Mouse (Mus musculus) limb, embryonic 14.5 days (tissue): ENCODE measurements at regions not wholly inside any gene's neighbourhood (a gene's known extent, or its start where the extent isn't known, plus 50 kb on each side); places are given as distances from the start of the nearest gene placed in this dataset.

Experiments used
- ATAC-seq: fragments of 200-750 bp; cut with Nextera tagmentation; 2 replicates; pipeline ENCODE4 v1.8.0; 2017; ENCODE audit warnings: low read depth, moderate number of reproducible peaks, moderate TSS enrichment; ENCODE audit not compliant: low FRiP score
- DNase-seq: peaks from one replicate; pipeline ENCODE4 v3.0.0-alpha.2; 2015; ENCODE audit warnings: low spot score
- H3K27ac ChIP-seq: fragments of 300-500 bp; sonication (generic); replicated peaks from 2 replicates; pipeline ENCODE4 v1.5.1; 2014; ENCODE audit warnings: low read depth, mild to moderate bottlenecking, low read length, moderate library complexity, mixed read lengths
- H3K27me3 ChIP-seq: fragments of 300-500 bp; sonication (generic); 2 replicates; pipeline ENCODE4 v1.6.1; 2014; ENCODE audit warnings: low read length, mixed read lengths; ENCODE audit not compliant: control insufficient read depth, insufficient read depth
- H3K36me3 ChIP-seq: fragments of 300-500 bp; sonication (generic); 2 replicates; pipeline ENCODE4 v1.6.1; 2014; ENCODE audit warnings: mild to moderate bottlenecking, low read length, moderate library complexity, mixed read lengths; ENCODE audit not compliant: control insufficient read depth, insufficient read depth
- H3K4me1 ChIP-seq: fragments of 300-500 bp; sonication (generic); 2 replicates; pipeline ENCODE4 v1.6.1; 2014; ENCODE audit warnings: antibody characterized with exemption, low read length, mixed read lengths; ENCODE audit not compliant: control insufficient read depth, insufficient read depth
- H3K4me2 ChIP-seq: fragments of 300-500 bp; sonication (generic); replicated peaks from 2 replicates; pipeline ENCODE4 v1.6.1; 2014; ENCODE audit warnings: low read depth, mild to moderate bottlenecking, low read length, moderate library complexity; ENCODE audit not compliant: severe bottlenecking
- H3K4me3 ChIP-seq: fragments of 300-500 bp; sonication (generic); replicated peaks from 2 replicates; pipeline ENCODE4 v1.5.1; 2014; ENCODE audit warnings: low read length
- H3K9ac ChIP-seq: fragments of 300-500 bp; sonication (generic); 2 replicates; pipeline ENCODE4 v1.6.1; 2014; ENCODE audit warnings: mild to moderate bottlenecking, low read depth, low read length, moderate library complexity; ENCODE audit not compliant: severe bottlenecking
- H3K9me3 ChIP-seq: fragments of 300-500 bp; sonication (generic); 2 replicates; pipeline ENCODE4 v1.6.1; 2016; ENCODE audit warnings: low read length; ENCODE audit not compliant: control insufficient read depth
- POLR2A ChIP-seq: fragments of 200-500 bp; IDR thresholded peaks from 2 replicates; pipeline ENCODE4 v1.8.0; 2012; ENCODE audit warnings: inconsistent platforms, mild to moderate bottlenecking, moderate library complexity, borderline replicate concordance; ENCODE audit not compliant: insufficient read depth, insufficient read length; ENCODE audit errors: extremely low read depth
- WGBS: fragments of 180-500 bp; shearing (Covaris S2); extraction: QIAGEN DNeasy Blood & Tissue Kit; methylation state at CpG from one replicate; pipeline ENCODE4 v1.1.7; 2014; 5-methylcytosine and 5-hydroxymethylcytosine counted together

DNA sequence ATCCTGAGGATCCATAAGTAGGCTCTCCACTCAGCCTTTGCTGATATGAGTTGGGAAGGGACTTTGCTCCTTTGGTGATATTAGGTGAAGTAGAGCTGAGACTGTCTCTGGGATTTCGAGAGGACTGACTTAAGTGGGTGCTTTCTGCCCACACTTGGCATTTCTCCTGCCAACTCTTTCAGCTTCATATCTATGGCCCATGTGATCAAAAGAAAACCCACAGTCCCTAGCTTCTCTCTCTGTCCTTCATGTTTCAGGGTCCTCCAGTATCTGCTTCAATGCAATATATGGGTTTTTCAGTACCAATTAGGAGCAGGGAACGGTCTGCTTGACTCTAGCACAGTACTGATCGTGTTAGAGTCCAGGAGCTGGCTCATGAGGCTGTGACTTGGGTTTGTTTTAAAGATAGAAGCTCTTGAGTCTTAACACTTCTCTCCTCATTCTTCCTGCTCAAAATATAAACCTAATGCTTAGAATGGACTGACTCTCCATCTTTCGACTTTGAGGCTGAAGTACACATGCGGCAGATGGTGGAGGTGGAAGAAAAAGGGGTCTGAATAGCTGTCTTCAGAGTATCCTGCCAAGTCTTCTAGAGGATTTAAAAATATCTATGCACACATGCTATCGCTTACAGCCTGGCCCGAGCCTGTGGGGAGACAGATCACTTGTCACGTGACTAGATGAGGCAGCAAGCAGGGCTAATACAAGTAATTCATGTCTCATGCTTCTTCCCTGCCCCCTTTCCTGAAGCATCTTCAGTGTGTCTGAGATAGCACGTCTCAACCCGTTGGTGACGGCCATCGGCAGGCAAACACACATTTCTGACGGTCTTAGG lies 189.2 kb downstream of the Mex3b start:
- 71% methylated on average over 13 of the region's 13 CpGs for WGBS
- Histone ChIP-seq H3K27ac (no peak overlapping the region; the same call in 1 of the 2 replicates), H3K9ac (no peak overlapping the region)

GRCm38 (mm10) chr7:83060318-83060717 lies 193.2 kb downstream of the Mex3b start:
- ATAC-seq, result peak; percentile 38; the same call in 1 of the 2 replicates
- Histone ChIP-seq H3K4me2 (no peak overlapping the region), H3K27ac (peak overlapping the region; percentile 79), H3K36me3 (no peaks in the 10 kb centered on the region), H3K4me3 (no peak overlapping the region), H3K4me1 (peaks cover 27% of the 10 kb centered on the region), H3K9ac (no peak overlapping the region), H3K9me3 (no peaks in the 10 kb centered on the region), H3K27me3 (no peaks in the 10 kb centered on the region)
- WGBS, result 11% methylated on average over 3 of the region's 3 CpGs
- TF ChIP-seq POLR2A, result no peak
- DNase-seq, result peak; percentile 43

More for the DNA sequence above, 189.2 kb downstream of the Mex3b start:
- DNase-seq (peak; percentile 57), ATAC-seq (no peak)
- Histone ChIP-seq H3K4me3 (no peak overlapping the region), H3K36me3 (no peaks in the 10 kb centered on the region), H3K4me1 (peaks cover 11% of the 10 kb centered on the region), H3K4me2 (no peak overlapping the region), H3K27me3 (no peaks in the 10 kb centered on the region), H3K9me3 (no peaks in the 10 kb centered on the region)
- no peak for TF ChIP-seq POLR2A

DNA sequence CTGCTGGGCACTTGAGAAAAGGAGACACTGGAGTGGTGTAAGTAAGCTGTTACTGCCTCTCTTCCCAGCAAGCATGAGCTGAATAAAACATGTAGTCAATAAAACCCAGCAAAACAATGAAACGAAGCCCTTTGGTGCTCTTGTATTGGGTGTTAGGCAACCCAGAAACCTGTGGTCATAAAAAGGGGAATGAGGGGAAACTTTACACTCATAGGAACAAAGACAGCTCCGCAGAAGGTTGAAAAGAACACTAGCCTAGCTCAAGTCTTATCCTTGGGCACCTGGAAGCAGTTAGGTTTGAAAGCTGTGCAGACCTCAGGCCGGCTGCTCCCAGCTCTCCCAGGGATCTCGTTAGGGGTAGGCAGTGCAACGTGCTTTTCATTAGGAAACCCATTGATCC lies 193.6 kb downstream of the Mex3b start:
- H3K9ac ChIP-seq, result no peak overlapping the region
- 14% methylated on average over 5 of the region's 5 CpGs for WGBS
- no peaks in the 10 kb centered on the region for H3K36me3 ChIP-seq
- no peak for TF ChIP-seq POLR2A
- H3K9me3 ChIP-seq, result no peaks in the 10 kb centered on the region
- ATAC-seq (peak; percentile 86), DNase-seq (peak; percentile 75)
- no peak overlapping the region for H3K4me2 ChIP-seq
- peak overlapping the region; percentile 79 for H3K27ac ChIP-seq
- H3K4me1 ChIP-seq, result peaks cover 28% of the 10 kb centered on the region
- no peaks in the 10 kb centered on the region for H3K27me3 ChIP-seq
- no peak overlapping the region for H3K4me3 ChIP-seq

DNA sequence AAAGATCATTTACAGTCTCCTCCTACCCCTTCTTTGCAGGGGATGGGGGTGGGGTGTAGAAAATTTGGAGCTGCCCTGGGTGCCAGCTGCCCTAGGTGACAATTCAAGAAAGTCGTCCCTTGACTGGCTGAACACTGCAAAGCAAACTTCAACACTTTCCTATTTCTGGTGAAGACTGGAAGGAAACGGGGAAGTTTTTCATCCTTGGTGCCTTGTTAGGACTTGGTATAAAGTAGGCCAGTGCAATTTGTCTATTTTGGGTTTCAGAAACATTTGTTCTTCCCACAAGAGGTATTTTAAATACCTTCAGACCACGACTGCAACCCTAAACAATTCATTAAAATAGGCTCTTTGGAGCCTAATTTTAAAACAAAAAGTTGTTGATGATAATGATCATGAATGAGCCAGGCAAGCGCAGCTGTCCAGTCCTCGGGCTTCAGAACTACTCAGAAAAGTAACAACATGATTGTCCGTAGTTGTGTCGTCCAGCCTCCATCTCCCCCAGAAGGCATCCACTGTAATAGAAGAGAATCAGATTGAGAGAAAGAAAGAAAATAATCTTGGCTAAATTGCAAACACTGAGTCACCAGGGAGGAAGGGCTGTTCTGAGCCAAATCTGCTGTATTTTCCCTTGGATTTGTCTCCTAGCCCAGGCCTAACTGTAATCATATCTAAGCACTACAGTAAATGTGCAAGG lies 194.2 kb downstream of the Mex3b start:
- H3K4me1 ChIP-seq, result peaks cover 26% of the 10 kb centered on the region
- H3K27me3 ChIP-seq, result no peaks in the 10 kb centered on the region
- ATAC-seq (no peak), DNase-seq (peak; percentile 51)
- no peak overlapping the region for H3K4me3 ChIP-seq
- TF ChIP-seq POLR2A, result no peak
- no peaks in the 10 kb centered on the region for H3K9me3 ChIP-seq
- H3K9ac ChIP-seq, result no peak overlapping the region
- WGBS, result 29% methylated on average over 7 of the region's 7 CpGs
- H3K36me3 ChIP-seq, result no peaks in the 10 kb centered on the region
- H3K4me2 ChIP-seq, result no peak overlapping the region
- H3K27ac ChIP-seq, result peak overlapping the region; percentile 79; the same call in 1 of the 2 replicates

- DNase-seq, result no peak
- TF ChIP-seq POLR2A, result no peak
- no peak overlapping the region for H3K9ac ChIP-seq
- H3K36me3 ChIP-seq, result no peaks in the 10 kb centered on the region
- ATAC-seq, result no peak
- H3K27me3 ChIP-seq, result no peaks in the 10 kb centered on the region
- no peak overlapping the region for H3K4me2 ChIP-seq
- WGBS, result 71% methylated on average over 6 of the region's 6 CpGs
- H3K27ac ChIP-seq, result peak overlapping the region; percentile 15; the same call in 1 of the 2 replicates
- H3K9me3 ChIP-seq, result no peaks in the 10 kb centered on the region
- H3K4me3 ChIP-seq, result no peak overlapping the region
- peaks cover 26% of the 10 kb centered on the region for H3K4me1 ChIP-seq
Measured at GRCm38 (mm10) chr7:83061894-83062477, 194.9 kb downstream of the Mex3b start.
